ENCODE assay signal across 8 mouse cellular contexts in the genomic region with DNA sequence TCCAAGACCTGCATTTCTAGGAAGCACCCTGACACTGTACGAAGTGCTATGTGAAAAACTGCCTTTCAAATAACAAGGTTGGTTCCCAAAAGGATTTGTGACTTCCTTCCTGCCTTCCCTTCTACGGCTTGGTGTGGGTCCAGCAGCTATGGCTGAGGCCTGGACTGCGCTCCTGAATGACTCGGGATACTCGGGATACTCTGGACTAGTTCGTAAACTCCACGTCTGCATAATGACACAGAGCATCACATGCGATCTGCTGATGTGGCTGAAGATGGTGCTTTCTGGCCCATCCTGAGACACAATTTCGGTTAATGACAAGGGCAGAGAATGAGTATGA. TPM values are rescaled to one million over a fixed set of nuclear protein-coding genes. Genes with fewer than 3 reads are reported as not detected.
DNase-seq lines count a peak whose midpoint lies in the region; ATAC-seq and TF ChIP-seq lines count a peak whose summit lies in the region.

No protein-coding gene starts in this region.

- no peaks in the 10 kb centered on the region for H3K27me3 ChIP-seq in limb, embryonic 12.5 days

- peak overlapping the region; percentile 71 for H3K4me3 ChIP-seq in lung, adult 2 months (replicated peaks; ENCODE audit: extremely low read depth, low read depth, low read length)
- no peak overlapping the region for H3K4me3 ChIP-seq in embryonic fibroblast, embryonic 13.5 days (ENCODE audit: insufficient read depth, low read length)
- peak overlapping the region; percentile 38 for H3K4me3 ChIP-seq in limb, embryonic 12.5 days (replicated peaks)
- peak overlapping the region; percentile 50 for H3K4me3 ChIP-seq in olfactory bulb, adult 2 months (ENCODE audit: insufficient read depth, low read depth, low read length)

- peak overlapping the region; percentile 79 for H3K27ac ChIP-seq in embryonic fibroblast, embryonic 13.5 days (ENCODE audit: insufficient read depth, low read length)
- peak overlapping the region; percentile 86 for H3K27ac ChIP-seq in limb, embryonic 12.5 days
- peak overlapping the region; percentile 83 for H3K27ac ChIP-seq in olfactory bulb, adult 2 months (ENCODE audit: insufficient read depth, low read depth, low read length)

- TF ChIP-seq POLR2A in lung, adult 2 months (IDR thresholded peaks at IDR 0.05; ENCODE audit: borderline replicate concordance, extremely low read depth, low read depth, low read length): no peak
- TF ChIP-seq POLR2A in embryonic fibroblast, embryonic 13.5 days (IDR thresholded peaks at IDR 0.05; ENCODE audit: low read depth, low read length): no peak
- TF ChIP-seq POLR2A in olfactory bulb, adult 2 months (IDR thresholded peaks at IDR 0.05; ENCODE audit: insufficient read depth, low read depth, low read length): no peak

- 5% methylated on average over 9 of the region's 9 CpGs for WGBS in lung, adult 2 months
- whole genome bisulfite sequencing in limb, embryonic 12.5 days: 25% methylated on average over 9 of the region's 9 CpGs
- 15% methylated on average over 9 of the region's 9 CpGs for WGBS in olfactory bulb, adult 2 months

- no peak for TF ChIP-seq CTCF in lung, adult 2 months (IDR thresholded peaks at IDR 0.05; ENCODE audit: insufficient read depth, low read length)
- no peak for TF ChIP-seq CTCF in embryonic fibroblast, embryonic 13.5 days (IDR thresholded peaks at IDR 0.05; ENCODE audit: borderline replicate concordance, insufficient read depth, low read length)
- no peak for TF ChIP-seq CTCF in olfactory bulb, adult 2 months (IDR thresholded peaks at IDR 0.05; ENCODE audit: insufficient read depth, low read depth, low read length)

- peaks cover 13% of the 10 kb centered on the region for H3K4me1 ChIP-seq in lung, adult 2 months (ENCODE audit: control insufficient read depth, insufficient read depth, low read length)
- H3K4me1 ChIP-seq in embryonic fibroblast, embryonic 13.5 days (ENCODE audit: control insufficient read depth, insufficient read depth, low read length): peaks cover 6% of the 10 kb centered on the region; the same call in 1 of the 2 replicates
- H3K4me1 ChIP-seq in limb, embryonic 12.5 days (replicated peaks): peaks cover 13% of the 10 kb centered on the region
- H3K4me1 ChIP-seq in olfactory bulb, adult 2 months (ENCODE audit: control insufficient read depth, insufficient read depth, low read length): peaks cover 8% of the 10 kb centered on the region

- DNase-seq in lung, adult 2 months: no peak
- DNase-seq in lung, postnatal 10 days: no peak
- no peak for DNase-seq in retina, postnatal 1 day
- no peak for DNase-seq in cerebellum, postnatal 10 days
- no peak for DNase-seq in layer of hippocampus, postnatal 25 days (ENCODE audit: extremely low spot score in 1 of 2, low spot score in 1 of 2)

- peak; percentile 53 for ATAC-seq in limb, embryonic 12.5 days (ENCODE audit: insufficient number of reproducible peaks, insufficient read depth, low FRiP score, low TSS enrichment, low read depth)

- H3K9ac ChIP-seq in limb, embryonic 12.5 days (replicated peaks): peak overlapping the region; percentile 48

- peak overlapping the region; percentile 67 for H3K4me2 ChIP-seq in limb, embryonic 12.5 days

- H3K9me3 ChIP-seq in limb, embryonic 12.5 days: no peaks in the 10 kb centered on the region

- H3K36me3 ChIP-seq in limb, embryonic 12.5 days: peaks cover 29% of the 10 kb centered on the region; the same call in 1 of the 2 replicates

RNA-seq across cellular contexts. Expression of gene C87436, which starts 33.6 kb away (rescaled TPM):
- polyA plus RNA-seq in lung, adult 2 months (2012; rRNA removed): 10.4 and 13.4 TPM in 2 replicates
- 9.6 and 9.7 TPM in 2 replicates for polyA plus RNA-seq in embryonic fibroblast, embryonic 13.5 days (2011; ENCODE audit: insufficient read length, low read depth, missing spikeins)
- polyA plus RNA-seq in limb, embryonic 12.5 days (2016; fragmentation: Nextera tagmentation; extraction: Ambion mirVana): 25.8 and 27.3 TPM in 2 replicates
- not detected in 2 replicates for polyA plus RNA-seq in olfactory bulb, adult 2 months (2012; ENCODE audit: insufficient read depth, insufficient read length, low replicate concordance, missing spikeins)
- total RNA-seq in layer of hippocampus, postnatal 25 days (2021): 10 to 100 TPM; 16.1 to 17.4 TPM

RNA-seq across cellular contexts. Expression of gene Gm44790, which starts 45.3 kb away (rescaled TPM):
- polyA plus RNA-seq in lung, adult 2 months (2012; rRNA removed): 6.9 and 9.6 TPM in 2 replicates
- not detected in 2 replicates for polyA plus RNA-seq in embryonic fibroblast, embryonic 13.5 days (2011; ENCODE audit: insufficient read length, low read depth, missing spikeins)
- 0.50 TPM in 1 of 2 replicates, not detected in the other for polyA plus RNA-seq in limb, embryonic 12.5 days (2016; fragmentation: Nextera tagmentation; extraction: Ambion mirVana)
- not detected in 2 replicates for polyA plus RNA-seq in olfactory bulb, adult 2 months (2012; ENCODE audit: insufficient read depth, insufficient read length, low replicate concordance, missing spikeins)
- 1 to 10 TPM in 1 of 2 experiments, under 1 TPM in 1; 0.92 to 3.0 TPM for total RNA-seq in layer of hippocampus, postnatal 25 days (2021)

RNA-seq across cellular contexts. Expression of gene Pcbp1, which starts 54.4 kb away (rescaled TPM):
- polyA plus RNA-seq in lung, adult 2 months (2012; rRNA removed): 161 TPM in 2 replicates
- polyA plus RNA-seq in embryonic fibroblast, embryonic 13.5 days (2011; ENCODE audit: insufficient read length, low read depth, missing spikeins): 176 and 186 TPM in 2 replicates
- 546 and 583 TPM in 2 replicates for polyA plus RNA-seq in limb, embryonic 12.5 days (2016; fragmentation: Nextera tagmentation; extraction: Ambion mirVana)
- not detected in 2 replicates for polyA plus RNA-seq in olfactory bulb, adult 2 months (2012; ENCODE audit: insufficient read depth, insufficient read length, low replicate concordance, missing spikeins)
- total RNA-seq in layer of hippocampus, postnatal 25 days (2021): 100 to 1,000 TPM; 187 to 192 TPM
